Mouse (Mus musculus): Measurements from ENCODE around the gene Atrip. TPM values are rescaled to one million over a fixed set of nuclear protein-coding genes. Genes with fewer than 3 reads are reported as not detected.

Atrip gene
- polyA plus RNA-seq, 1 experiment from 2014 or later: 18.6 TPM

DNA sequence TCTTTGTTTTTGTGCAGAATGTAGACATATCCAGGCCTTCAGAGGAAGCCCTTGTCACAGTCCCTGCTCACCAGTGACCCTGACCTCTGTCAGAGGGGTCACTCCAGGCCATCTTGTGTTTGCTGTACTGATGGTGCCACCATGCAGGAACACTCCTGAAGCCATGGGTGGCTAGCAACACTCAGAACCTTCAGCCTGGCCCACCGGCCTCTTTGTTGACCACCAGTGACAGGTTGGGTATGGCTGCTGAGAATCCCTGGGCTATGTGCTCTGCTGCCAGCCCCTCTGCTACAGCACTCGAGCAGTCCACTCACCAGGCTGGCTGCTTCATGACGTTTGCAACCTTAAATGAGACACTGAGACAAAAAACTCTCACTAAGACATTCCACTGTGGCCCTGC lies 43.6 kb downstream of the Atrip start:
- H3K36me3 ChIP-seq (ENCODE audit: control insufficient read depth, insufficient read depth, low read length): no peaks in the 10 kb centered on the region
- no peak for ATAC-seq (replicated peaks; ENCODE audit: insufficient number of reproducible peaks, low FRiP score, low TSS enrichment)
- no peaks in the 10 kb centered on the region for H3K4me1 ChIP-seq (ENCODE audit: control insufficient read depth, insufficient read depth, low read length)
- H3K9me3 ChIP-seq (replicated peaks; ENCODE audit: control insufficient read depth, low read length): no peaks in the 10 kb centered on the region
- H3K4me2 ChIP-seq: no peak overlapping the region
- no peak overlapping the region for H3K4me3 ChIP-seq (ENCODE audit: low read depth, low read length)
- H3K27ac ChIP-seq (ENCODE audit: low read depth, low read length): no peak overlapping the region
- 75% methylated on average over 3 of the region's 3 CpGs for WGBS (ENCODE audit: insufficient replicate concordance)
- H3K27me3 ChIP-seq (ENCODE audit: control insufficient read depth, insufficient read depth, low read length): no peaks in the 10 kb centered on the region
- no peak overlapping the region for H3K9ac ChIP-seq (ENCODE audit: low read depth, low read length)

DNA sequence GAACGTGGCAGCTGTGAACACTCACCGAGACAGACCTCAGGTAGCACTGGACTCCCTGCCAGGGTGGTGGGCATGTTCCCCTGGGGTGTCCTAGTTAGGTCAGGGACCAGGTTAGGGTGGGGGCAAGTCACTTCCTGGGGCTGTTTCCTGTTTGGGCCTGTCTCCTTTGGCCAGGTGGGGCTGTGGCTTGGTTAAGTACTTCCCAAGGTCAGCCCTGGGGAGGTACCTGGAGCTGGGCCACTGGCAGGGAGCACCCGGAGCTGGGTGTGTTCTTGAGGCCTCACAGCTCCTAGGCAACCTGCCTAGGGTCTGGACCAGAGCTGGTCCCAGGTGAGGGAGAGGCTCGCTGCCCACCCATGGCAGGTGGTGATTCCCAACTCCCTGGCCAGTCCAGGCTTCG lies 45.0 kb downstream of the Atrip start:
- Histone ChIP-seq H3K9me3 (replicated peaks; ENCODE audit: control insufficient read depth, low read length) (no peaks in the 10 kb centered on the region), H3K4me2 (no peak overlapping the region), H3K4me3 (ENCODE audit: low read depth, low read length) (no peak overlapping the region), H3K9ac (ENCODE audit: low read depth, low read length) (no peak overlapping the region), H3K4me1 (ENCODE audit: control insufficient read depth, insufficient read depth, low read length) (no peaks in the 10 kb centered on the region), H3K36me3 (ENCODE audit: control insufficient read depth, insufficient read depth, low read length) (no peaks in the 10 kb centered on the region), H3K27ac (ENCODE audit: low read depth, low read length) (no peak overlapping the region), H3K27me3 (ENCODE audit: control insufficient read depth, insufficient read depth, low read length) (no peaks in the 10 kb centered on the region)
- ATAC-seq (replicated peaks; ENCODE audit: insufficient number of reproducible peaks, low FRiP score, low TSS enrichment): no peak
- WGBS (ENCODE audit: insufficient replicate concordance): 71% methylated on average over 5 of the region's 5 CpGs

DNA sequence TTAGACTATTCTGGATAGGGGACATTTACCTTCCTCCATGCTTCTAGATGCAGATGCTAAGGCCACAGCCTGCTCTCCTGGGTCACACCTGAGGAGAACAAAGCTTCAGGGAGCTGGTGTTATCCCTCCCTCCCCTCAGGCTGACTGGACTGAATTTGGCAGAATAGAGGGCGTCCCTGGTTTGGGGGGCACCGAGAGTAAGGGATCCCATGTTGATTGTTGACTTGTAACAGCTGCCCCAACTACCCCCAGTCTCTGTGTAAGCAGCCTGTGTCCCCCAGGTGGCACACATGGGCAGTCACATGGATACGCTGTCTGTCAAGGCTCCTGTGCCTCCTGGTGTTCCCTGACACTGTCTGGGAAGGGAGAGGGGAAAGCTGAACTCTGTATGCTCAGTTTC lies 45.5 kb downstream of the Atrip start:
- no peak overlapping the region for H3K27ac ChIP-seq (ENCODE audit: low read depth, low read length)
- no peaks in the 10 kb centered on the region for H3K36me3 ChIP-seq (ENCODE audit: control insufficient read depth, insufficient read depth, low read length)
- H3K4me2 ChIP-seq: no peak overlapping the region
- H3K4me1 ChIP-seq (ENCODE audit: control insufficient read depth, insufficient read depth, low read length): no peaks in the 10 kb centered on the region
- 83% methylated on average over 3 of the region's 3 CpGs for WGBS (ENCODE audit: insufficient replicate concordance)
- no peak overlapping the region for H3K4me3 ChIP-seq (ENCODE audit: low read depth, low read length)
- ATAC-seq (replicated peaks; ENCODE audit: insufficient number of reproducible peaks, low FRiP score, low TSS enrichment): no peak
- H3K9ac ChIP-seq (ENCODE audit: low read depth, low read length): no peak overlapping the region
- no peaks in the 10 kb centered on the region for H3K9me3 ChIP-seq (replicated peaks; ENCODE audit: control insufficient read depth, low read length)
- H3K27me3 ChIP-seq (ENCODE audit: control insufficient read depth, insufficient read depth, low read length): no peaks in the 10 kb centered on the region

DNA sequence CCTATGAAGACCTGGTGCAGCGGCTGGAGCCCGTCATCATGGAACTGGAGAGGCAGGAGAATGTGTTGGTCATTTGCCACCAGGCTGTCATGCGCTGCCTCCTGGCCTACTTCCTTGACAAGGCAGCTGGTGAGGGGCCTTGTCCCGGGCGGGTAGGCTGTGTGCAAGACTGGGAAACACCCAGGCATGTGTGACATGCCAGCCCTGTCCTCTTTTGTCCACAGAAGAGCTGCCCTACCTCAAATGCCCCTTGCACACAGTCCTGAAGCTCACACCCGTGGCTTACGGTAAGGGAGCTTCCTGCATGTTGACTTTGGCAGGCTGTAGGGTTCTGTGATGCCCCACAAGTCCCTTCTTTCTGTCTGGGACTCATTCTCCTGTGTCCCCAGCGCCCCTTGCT lies 46.4 kb downstream of the Atrip start:
- H3K4me3 ChIP-seq (ENCODE audit: low read depth, low read length): no peak overlapping the region
- H3K36me3 ChIP-seq (ENCODE audit: control insufficient read depth, insufficient read depth, low read length): no peaks in the 10 kb centered on the region
- no peaks in the 10 kb centered on the region for H3K9me3 ChIP-seq (replicated peaks; ENCODE audit: control insufficient read depth, low read length)
- WGBS (ENCODE audit: insufficient replicate concordance): 71% methylated on average over 8 of the region's 8 CpGs
- no peaks in the 10 kb centered on the region for H3K4me1 ChIP-seq (ENCODE audit: control insufficient read depth, insufficient read depth, low read length)
- ATAC-seq (replicated peaks; ENCODE audit: insufficient number of reproducible peaks, low FRiP score, low TSS enrichment): no peak
- no peak overlapping the region for H3K27ac ChIP-seq (ENCODE audit: low read depth, low read length)
- H3K9ac ChIP-seq (ENCODE audit: low read depth, low read length): no peak overlapping the region
- no peaks in the 10 kb centered on the region for H3K27me3 ChIP-seq (ENCODE audit: control insufficient read depth, insufficient read depth, low read length)
- H3K4me2 ChIP-seq: no peak overlapping the region

DNA sequence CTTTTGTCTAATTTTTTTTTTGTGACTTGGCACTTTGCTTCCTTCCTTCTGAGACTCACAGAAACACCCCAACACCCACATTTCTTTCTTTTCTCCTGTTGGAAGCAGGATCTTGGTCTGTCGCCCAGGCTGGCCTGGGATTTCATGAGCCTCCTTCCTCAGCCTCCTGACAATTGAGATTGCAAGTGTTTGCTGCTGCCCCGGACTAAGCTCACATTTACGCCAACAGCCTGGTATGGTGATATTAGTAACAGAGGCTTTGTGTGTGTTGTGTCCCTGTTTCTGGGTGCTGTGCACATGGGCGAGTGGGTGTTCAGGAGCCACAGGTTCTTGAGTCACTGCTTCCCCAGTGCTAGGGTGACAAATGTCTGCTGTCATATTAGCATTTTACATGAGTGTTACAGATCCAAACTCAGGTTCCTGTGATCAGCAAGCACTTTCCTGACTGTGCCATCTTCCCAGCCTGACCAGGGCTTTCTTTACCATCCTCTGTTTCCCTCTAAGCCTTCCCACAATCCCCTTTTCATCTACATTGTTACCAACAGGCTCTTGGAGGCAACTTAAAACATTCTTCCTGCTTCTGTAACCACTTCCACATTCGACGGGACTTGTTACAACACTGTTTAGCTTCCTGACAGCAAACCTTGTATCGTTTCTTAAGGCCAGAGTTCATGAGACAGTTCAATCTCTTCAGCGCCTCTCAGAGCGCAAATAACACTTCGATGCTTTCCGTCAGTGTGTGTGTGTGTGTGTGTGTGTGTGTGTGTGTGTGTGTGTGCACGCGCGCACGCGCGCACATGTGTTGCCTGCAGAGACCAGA lies 50.8 kb downstream of the Atrip start:
- H3K27me3 ChIP-seq (ENCODE audit: control insufficient read depth, insufficient read depth, low read length): no peaks in the 10 kb centered on the region
- H3K4me3 ChIP-seq (ENCODE audit: low read depth, low read length): no peak overlapping the region
- H3K4me1 ChIP-seq (ENCODE audit: control insufficient read depth, insufficient read depth, low read length): no peaks in the 10 kb centered on the region
- H3K27ac ChIP-seq (ENCODE audit: low read depth, low read length): no peak overlapping the region
- no peak overlapping the region for H3K4me2 ChIP-seq
- no peak overlapping the region for H3K9ac ChIP-seq (ENCODE audit: low read depth, low read length)
- 83% methylated on average over 17 of the region's 17 CpGs for WGBS (ENCODE audit: insufficient replicate concordance)
- no peaks in the 10 kb centered on the region for H3K36me3 ChIP-seq (ENCODE audit: control insufficient read depth, insufficient read depth, low read length)
- no peaks in the 10 kb centered on the region for H3K9me3 ChIP-seq (replicated peaks; ENCODE audit: control insufficient read depth, low read length)
- ATAC-seq (replicated peaks; ENCODE audit: insufficient number of reproducible peaks, low FRiP score, low TSS enrichment): no peak

DNA sequence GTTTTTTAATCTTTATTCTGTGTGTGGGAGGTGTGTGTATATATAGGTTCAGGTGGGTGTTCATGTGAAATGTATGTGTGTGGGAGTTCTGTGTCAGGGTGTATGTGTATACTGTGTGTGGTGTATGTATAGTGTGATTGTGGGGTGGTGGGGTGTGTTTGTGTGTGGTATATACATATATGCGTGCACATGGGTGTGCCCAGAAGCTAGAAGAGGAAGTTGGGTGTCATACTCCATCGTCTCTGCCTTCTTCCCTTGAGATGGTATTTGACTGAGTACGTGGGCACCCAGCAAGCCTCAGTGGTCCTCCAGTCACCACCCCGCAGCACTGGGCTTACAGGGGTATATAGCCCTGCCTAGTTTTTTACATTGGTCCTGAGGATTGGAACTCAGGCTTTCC lies 52.5 kb downstream of the Atrip start:
- 77% methylated on average over 4 of the region's 4 CpGs for WGBS (ENCODE audit: insufficient replicate concordance)
- H3K4me3 ChIP-seq (ENCODE audit: low read depth, low read length): no peak overlapping the region
- no peak overlapping the region for H3K9ac ChIP-seq (ENCODE audit: low read depth, low read length)

DNA sequence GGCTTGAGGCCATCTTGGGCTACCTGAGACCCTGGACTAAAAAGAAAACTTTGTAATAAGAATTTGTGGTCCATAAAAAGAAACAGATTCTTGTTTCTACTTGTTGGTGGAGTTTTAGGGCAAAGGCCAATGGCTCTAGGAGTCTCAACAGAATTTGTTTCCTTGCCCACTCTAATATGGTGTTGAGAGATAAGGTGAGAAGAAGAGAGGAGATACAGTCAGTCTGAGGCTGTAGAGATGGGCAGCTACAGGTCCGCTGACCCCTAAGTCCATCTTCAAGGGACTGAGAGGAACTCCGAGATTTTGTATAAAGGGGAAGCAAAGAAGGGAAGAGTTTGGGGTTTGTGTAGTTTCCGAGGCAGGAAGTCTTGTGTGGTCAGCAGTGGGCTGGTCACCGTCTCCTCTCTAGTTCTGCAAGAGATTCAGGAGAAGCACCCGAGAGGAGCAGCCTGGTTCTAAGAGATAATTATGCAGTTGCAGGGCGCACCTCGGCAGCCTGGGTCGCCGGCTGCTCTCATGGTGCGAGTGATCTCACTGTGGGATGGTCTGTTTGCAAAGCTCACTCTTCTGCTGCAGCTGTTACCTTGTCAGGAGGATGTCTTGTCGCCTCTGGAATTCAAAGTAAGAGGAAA lies 56.8 kb downstream of the Atrip start:
- Histone ChIP-seq H3K27me3 (ENCODE audit: control insufficient read depth, insufficient read depth, low read length) (no peaks in the 10 kb centered on the region), H3K27ac (ENCODE audit: low read depth, low read length) (no peak overlapping the region), H3K36me3 (ENCODE audit: control insufficient read depth, insufficient read depth, low read length) (no peaks in the 10 kb centered on the region), H3K9me3 (replicated peaks; ENCODE audit: control insufficient read depth, low read length) (no peaks in the 10 kb centered on the region), H3K9ac (ENCODE audit: low read depth, low read length) (no peak overlapping the region), H3K4me3 (ENCODE audit: low read depth, low read length) (no peak overlapping the region), H3K4me2 (no peak overlapping the region; the same call in 1 of the 2 replicates), H3K4me1 (ENCODE audit: control insufficient read depth, insufficient read depth, low read length) (peaks cover 6% of the 10 kb centered on the region)
- whole genome bisulfite sequencing (ENCODE audit: insufficient replicate concordance): 34% methylated on average over 11 of the region's 11 CpGs
- no peak for ATAC-seq (replicated peaks; ENCODE audit: insufficient number of reproducible peaks, low FRiP score, low TSS enrichment)

More for the DNA sequence above, 52.5 kb downstream of the Atrip start:
- no peak overlapping the region for H3K27ac ChIP-seq (ENCODE audit: low read depth, low read length)
- H3K9me3 ChIP-seq (replicated peaks; ENCODE audit: control insufficient read depth, low read length): no peaks in the 10 kb centered on the region
- no peaks in the 10 kb centered on the region; the same call in 1 of the 2 replicates for H3K4me1 ChIP-seq (ENCODE audit: control insufficient read depth, insufficient read depth, low read length)
- no peak for ATAC-seq (replicated peaks; ENCODE audit: insufficient number of reproducible peaks, low FRiP score, low TSS enrichment)
- no peaks in the 10 kb centered on the region for H3K36me3 ChIP-seq (ENCODE audit: control insufficient read depth, insufficient read depth, low read length)
- H3K4me2 ChIP-seq: no peak overlapping the region
- no peaks in the 10 kb centered on the region for H3K27me3 ChIP-seq (ENCODE audit: control insufficient read depth, insufficient read depth, low read length)

DNA sequence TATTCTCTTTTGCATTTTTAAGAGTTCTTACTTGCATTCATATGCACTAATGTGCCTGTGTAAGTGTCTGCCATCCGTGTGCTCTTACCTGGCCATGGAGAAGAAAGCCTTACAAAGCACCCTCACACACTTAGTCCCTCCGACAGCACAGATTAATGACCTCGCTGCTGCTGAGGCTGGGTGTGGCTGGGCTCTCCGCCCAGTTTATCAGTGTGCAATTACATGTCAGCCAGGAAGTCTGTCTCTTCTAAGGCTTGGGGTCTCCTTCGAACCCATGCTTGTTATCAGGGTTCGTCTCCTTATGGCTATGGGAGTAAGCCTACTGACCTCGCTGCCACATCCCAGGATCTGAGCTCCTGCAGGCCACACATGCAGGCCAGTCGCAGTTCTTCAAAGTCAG lies 58.5 kb downstream of the Atrip start:
- Histone ChIP-seq H3K36me3 (ENCODE audit: control insufficient read depth, insufficient read depth, low read length) (no peaks in the 10 kb centered on the region), H3K4me3 (ENCODE audit: low read depth, low read length) (no peak overlapping the region), H3K4me2 (no peak overlapping the region), H3K9me3 (replicated peaks; ENCODE audit: control insufficient read depth, low read length) (no peaks in the 10 kb centered on the region), H3K27me3 (ENCODE audit: control insufficient read depth, insufficient read depth, low read length) (no peaks in the 10 kb centered on the region), H3K4me1 (ENCODE audit: control insufficient read depth, insufficient read depth, low read length) (peaks cover 6% of the 10 kb centered on the region), H3K9ac (ENCODE audit: low read depth, low read length) (no peak overlapping the region), H3K27ac (ENCODE audit: low read depth, low read length) (no peak overlapping the region)
- 45% methylated on average over 8 of the region's 8 CpGs for WGBS (ENCODE audit: insufficient replicate concordance)
- ATAC-seq (replicated peaks; ENCODE audit: insufficient number of reproducible peaks, low FRiP score, low TSS enrichment): no peak

DNA sequence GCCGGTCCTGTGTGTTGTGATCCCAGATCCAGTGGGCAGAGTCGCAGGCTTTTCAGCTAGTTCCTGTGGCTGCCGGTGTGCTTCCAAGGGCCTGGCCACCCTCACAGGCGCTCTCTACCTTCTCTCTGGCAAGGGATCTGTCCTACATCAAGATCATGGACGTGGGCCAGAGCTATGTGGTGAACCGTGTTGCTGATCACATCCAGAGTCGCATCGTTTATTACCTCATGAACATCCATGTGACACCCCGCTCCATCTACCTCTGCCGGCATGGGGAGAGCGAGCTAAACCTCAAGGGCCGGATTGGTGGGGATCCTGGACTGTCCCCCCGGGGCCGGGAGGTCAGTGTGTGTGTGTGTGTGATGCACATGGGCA lies 63.6 kb downstream of the Atrip start:
- ATAC-seq (replicated peaks; ENCODE audit: insufficient number of reproducible peaks, low FRiP score, low TSS enrichment): no peak
- H3K36me3 ChIP-seq (ENCODE audit: control insufficient read depth, insufficient read depth, low read length): no peaks in the 10 kb centered on the region
- H3K27me3 ChIP-seq (ENCODE audit: control insufficient read depth, insufficient read depth, low read length): no peaks in the 10 kb centered on the region
- 69% methylated on average over 14 of the region's 14 CpGs for WGBS (ENCODE audit: insufficient replicate concordance)
- peaks cover 26% of the 10 kb centered on the region for H3K4me1 ChIP-seq (ENCODE audit: control insufficient read depth, insufficient read depth, low read length)
- no peak overlapping the region for H3K27ac ChIP-seq (ENCODE audit: low read depth, low read length)
- peak overlapping the region; percentile 40; the same call in 1 of the 2 replicates for H3K4me2 ChIP-seq
- peak overlapping the region; percentile 46; the same call in 1 of the 2 replicates for H3K9ac ChIP-seq (ENCODE audit: low read depth, low read length)
- H3K4me3 ChIP-seq (ENCODE audit: low read depth, low read length): no peak overlapping the region
- no peaks in the 10 kb centered on the region for H3K9me3 ChIP-seq (replicated peaks; ENCODE audit: control insufficient read depth, low read length)

Data from heart, embryonic 11.5 days (tissue).